Mouse (Mus musculus) lung, postnatal 25 days (tissue): Measurements from ENCODE around the gene Stub1.
"Not testable (repeated sequence)": the region's sequence is repeated elsewhere in the genome, so short reads cannot be mapped to it uniquely, and the experiment has no call there.

Experiments
- DNase-seq: peaks from one replicate; pipeline ENCODE4 v3.0.0; 2022; ENCODE audit warnings: low spot score

The Stub1 gene

GRCm38 (mm10) chr17:25833291-25833663 is at the start of gene Stub1:
Stub1 (minus strand) TSS chr17:25833404.
- DNase-seq: peak; percentile 91

- no peak for DNase-seq
Observed at GRCm38 (mm10) chr17:25882306-25882705, 49.1 kb upstream of the Stub1 start.

GRCm38 (mm10) chr17:25881691-25882090 is 48.5 kb upstream of the Stub1 start:
- no peak for DNase-seq

DNA sequence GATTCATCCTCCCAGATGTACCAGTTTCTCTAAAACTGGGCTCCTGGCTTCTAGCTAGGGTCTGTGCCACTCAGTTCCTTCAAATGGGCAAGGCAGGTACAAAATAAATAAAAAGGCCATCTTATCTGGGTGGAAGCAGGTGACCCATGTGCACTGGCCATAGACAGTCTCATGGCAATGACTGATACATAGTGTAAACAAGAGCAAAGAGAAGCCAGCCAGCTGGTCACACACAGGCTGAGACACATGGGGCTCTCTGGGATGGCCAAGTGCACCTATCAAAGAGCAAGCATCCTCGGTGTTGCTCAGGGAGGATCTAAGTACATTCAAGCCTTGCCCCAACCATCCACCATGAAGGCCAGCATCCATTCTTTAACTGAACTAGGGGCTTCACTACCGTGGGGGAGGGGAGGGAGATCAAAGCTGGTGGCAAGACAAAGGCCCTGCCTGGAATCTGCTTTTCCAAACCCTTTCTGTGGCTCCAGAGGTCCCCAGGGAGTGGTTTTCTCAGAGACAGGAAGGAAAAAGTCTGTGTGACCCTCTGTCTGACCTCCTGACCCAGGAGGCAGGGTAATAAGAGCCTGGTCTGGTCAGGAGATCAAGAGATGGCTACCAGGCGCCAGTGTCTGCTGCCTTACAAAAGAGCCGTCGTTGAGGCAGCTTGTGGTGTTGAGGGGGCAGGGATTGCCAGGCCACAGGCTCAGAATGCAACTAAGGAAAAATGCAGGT is 47.9 kb upstream of the Stub1 start:
- no peak for DNase-seq

DNA sequence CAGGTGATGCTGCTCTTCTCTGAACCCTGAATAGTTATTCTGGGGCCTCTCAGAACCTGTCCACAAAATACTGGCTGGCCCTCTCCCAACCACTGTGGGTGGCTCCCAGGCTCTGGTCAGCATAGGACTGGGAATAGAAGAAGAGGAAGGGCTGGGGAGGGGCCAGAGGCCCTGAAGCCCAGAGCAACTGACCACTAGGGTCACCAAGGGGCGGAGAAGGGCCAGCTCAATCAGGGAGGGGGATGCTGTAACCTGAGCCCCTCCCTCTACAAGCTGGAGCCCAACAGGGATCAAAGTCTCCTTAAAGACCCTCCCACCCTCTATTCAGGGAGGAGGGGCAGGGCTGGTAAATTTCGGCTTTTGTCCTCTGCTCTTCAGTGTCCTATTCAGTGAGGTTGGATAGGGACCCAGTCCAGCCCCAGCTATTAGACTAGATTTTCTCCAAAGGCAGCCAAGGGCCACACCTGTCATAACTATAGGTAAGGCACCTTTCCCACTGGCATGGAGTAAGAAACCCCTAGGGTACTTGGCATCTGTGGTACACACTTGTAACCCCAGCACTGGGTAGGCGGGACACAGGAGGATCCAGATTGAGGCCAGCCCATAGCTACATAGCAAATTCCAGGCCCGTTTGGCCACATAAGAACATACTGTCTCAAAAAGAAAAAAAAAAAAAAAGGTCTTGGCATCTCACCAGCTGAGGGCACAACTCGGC is 47.1 kb upstream of the Stub1 start, which contains the start of gene Wfikkn1:
Gene Wfikkn1, minus strand, starts transcription at position 663 of the 715 bp plus-strand sequence.
- no peak for DNase-seq

DNA sequence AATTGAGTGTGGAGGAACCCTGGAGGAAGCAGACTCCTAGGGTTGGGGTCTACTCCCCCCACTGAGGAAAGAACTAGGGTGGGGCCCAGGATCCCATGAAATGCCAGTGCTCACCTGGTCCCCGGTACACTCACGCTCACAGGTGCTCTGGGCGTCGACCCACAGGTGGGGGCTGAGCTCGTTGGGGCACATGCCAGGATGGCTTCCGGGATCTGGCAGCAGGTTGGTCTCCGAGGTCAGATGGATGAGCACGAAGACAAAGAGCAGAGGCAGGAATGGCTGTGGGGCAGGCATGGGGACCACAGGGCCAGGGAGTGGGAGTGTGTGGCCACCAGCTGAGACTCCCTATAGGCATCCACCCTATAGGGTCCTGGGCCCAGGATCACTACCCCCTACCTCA is 46.5 kb upstream of the Stub1 start:
- DNase-seq: no peak

DNA sequence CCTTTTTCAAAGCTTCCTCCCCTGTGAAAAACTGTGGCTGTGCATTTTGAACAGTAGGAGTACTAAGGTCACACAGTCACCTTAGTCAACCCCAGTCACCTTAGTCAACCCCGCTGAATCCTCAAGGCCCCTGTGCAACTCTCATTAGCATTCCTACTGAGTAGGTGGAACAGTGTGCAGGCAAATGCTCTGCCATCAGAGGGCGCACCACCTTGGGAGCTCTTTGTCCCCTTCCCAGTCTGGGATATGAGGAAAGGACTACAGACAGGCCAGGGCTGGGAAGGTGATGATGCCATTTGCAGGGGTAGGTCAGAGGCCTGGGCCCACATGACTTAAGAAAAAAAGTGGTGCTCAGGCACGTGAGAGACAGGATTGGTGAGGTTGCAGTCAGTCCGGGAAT is 46.1 kb upstream of the Stub1 start:
- DNase-seq: no peak

DNA sequence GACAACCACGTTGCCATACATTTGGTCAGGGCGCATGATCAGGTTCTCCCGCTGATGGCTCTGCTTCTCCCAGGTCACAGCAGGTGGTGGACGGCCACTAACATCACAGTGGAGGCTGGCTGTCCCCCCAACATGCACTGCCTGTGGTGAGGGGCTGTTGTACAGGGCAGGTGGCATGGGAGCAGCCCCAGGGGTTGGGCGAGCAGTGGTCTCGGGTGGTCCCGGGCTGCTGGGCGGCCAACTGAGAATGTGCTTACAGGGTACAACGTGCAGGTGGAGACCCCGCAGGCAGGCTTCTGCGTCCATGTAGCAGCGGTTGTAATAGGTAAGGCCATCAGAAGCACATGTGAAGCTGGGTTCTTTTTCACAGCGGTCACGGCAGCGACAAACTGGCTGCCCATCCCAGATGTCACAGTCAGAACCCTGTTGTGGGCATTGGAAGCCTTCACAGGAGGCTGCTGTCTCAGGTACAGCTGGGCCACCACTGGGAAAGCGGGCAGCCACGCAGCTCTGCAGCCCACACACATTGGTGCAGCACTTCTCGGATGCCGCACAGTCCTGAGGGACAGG is 45.5 kb upstream of the Stub1 start:
- DNase-seq: no peak

DNA sequence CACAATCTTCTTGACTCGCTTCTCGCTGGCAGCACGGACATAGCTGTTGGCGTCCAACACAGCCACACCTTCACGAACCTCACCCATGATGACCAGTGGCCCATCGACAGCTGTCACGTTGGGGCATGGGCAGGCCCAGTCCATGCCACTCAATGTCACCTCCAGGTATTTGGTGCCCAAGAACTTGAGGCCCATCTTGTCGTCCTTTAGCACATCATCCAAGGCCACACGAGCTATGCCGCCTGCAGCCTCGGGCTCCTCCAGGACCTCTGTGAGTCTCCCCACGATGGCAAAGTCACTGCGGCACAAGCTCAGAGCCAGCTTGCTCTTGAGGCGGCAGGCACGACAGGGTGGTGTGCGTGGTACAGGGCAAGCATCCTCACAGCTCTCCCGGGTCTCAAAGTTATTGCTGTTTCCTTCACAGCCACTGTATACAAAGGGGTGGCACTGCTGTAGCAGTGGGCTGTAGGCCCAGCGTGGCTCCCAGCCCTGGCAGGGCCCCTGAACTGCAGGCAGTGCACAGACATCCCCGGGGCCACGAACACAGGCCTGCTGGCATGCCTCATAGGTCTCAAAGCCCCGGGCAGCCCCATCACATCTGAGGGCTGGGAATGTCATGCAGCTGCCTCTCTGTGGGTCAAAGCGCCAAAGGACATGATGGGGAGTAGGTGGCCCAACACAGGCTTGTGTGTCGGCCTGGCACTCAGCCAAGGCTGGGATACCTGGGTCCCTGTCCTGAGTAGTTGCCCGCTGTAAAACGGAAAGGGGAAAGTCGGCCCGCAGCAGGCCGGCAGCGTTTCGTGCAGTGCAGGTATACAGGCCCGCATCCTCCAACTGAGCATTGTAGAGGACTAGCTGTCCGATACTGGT is 44.8 kb upstream of the Stub1 start:
- no peak for DNase-seq

DNA sequence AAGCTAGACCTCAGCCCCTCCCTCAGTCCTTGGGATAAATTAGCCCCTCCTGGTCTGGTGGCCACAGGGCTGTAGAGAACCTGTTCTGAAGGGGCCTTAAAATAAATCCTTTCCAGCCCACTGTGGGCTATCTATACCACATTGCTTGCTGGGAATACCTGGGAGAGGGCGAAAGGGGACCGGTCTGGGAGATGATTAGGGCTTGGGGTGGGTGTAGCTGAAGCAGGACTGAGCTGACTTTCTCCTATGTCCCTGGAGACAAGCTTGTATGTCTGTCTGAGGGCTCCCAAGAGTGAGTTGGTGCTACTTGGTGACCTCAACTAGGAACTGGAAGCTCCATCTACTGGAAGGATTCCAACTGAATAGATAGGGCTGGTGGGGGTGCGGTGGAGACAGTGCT is 43.8 kb upstream of the Stub1 start:
- no peak for DNase-seq

DNA sequence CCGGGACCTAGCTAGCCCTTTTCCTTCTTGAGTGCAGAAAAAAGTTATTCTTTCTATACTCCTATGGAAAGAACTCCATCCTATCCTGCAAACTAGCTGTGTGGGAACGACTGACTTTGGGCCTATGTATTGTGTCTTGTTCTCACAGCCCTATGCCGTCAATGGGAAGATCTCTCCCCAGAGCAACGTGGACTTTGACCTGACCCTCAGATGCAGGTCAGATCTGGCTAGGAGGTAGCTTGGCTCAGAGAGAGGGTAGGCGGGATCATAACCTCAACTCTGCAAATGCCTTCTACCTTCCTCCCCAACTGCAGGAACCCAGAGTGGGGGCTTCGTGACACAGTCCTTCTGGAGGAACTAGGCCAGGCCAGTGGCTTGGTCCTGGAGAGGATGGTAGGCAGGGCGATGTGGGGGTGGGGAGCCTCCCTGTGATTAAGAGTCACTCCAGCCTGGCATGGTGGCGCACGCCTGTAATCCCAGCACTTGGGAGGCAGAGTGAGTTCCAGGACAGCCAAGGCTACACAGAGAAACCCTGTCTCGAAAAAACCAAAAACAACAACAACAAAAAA is 43.2 kb upstream of the Stub1 start:
- DNase-seq: no peak

- peak; percentile 90 for DNase-seq
Observed at GRCm38 (mm10) chr17:25875171-25876136, 42.2 kb upstream of the Stub1 start.

- peak; percentile 94 for DNase-seq
Observed at GRCm38 (mm10) chr17:25874721-25875170, 41.5 kb upstream of the Stub1 start, which contains the start of gene Mettl26. Mettl26 (plus strand) TSS chr17:25875074.

GRCm38 (mm10) chr17:25874148-25874720 is 41.0 kb upstream of the Stub1 start:
- DNase-seq: no peak

- no peak for DNase-seq
Observed at GRCm38 (mm10) chr17:25873405-25874147, 40.4 kb upstream of the Stub1 start.

- no peak for DNase-seq
Observed at GRCm38 (mm10) chr17:25872676-25873075, 39.5 kb upstream of the Stub1 start.

DNA sequence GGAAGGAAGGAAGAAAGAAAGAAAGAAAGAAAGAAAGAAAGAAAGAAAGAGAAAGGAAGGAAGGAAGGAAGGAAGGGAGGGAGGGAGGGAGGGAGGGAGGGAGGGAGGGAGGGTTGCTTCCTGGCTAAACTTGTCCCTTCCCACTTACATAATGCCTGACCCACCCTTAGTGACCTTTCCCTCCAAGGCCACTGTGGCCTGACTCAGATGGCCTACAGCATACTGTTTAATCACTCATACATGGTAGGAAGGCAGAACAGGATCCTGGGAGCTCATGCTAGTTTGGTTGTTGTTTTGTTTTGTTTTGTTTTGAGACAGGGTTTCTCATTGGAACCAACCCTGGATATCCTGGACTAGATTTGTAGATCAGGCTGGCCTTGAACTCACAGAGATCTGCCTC is 38.4 kb upstream of the Stub1 start:
- not testable (repeated sequence) for DNase-seq

DNA sequence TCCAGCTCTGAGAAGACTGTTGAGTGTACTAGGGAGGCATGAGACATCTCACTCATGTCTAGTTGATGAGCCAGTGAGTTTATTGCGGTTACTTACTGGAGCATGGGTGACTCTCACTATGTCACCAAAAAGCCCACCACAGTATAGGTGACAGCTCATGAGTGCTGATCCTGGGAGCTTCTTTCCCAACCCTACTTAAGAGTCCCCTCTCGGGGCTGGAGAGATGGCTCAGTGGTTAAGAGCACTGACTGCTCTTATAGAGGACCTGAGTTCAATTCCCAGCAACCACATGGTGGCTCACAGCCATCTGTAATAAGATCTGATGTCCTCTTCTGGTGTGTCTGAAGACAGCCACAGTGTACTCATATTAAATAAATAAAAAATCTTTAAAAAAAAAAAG is 36.8 kb upstream of the Stub1 start:
- DNase-seq: no peak

GRCm38 (mm10) chr17:25869498-25869897 is 36.3 kb upstream of the Stub1 start:
- DNase-seq: no peak
